Mouse (Mus musculus): ENCODE results near the gene Gm49721.
"Not testable (repeated sequence)": the region's sequence is repeated elsewhere in the genome, so short reads cannot be mapped to it uniquely, and the experiment has no call there.

The Gm49721 gene

GRCm38 (mm10) chr17:7075519-7075918, 96.8 kb downstream of the Gm49721 start:
- not testable (repeated sequence) for DNase-seq (ENCODE audit: low spot score in 2 of 2)

DNA sequence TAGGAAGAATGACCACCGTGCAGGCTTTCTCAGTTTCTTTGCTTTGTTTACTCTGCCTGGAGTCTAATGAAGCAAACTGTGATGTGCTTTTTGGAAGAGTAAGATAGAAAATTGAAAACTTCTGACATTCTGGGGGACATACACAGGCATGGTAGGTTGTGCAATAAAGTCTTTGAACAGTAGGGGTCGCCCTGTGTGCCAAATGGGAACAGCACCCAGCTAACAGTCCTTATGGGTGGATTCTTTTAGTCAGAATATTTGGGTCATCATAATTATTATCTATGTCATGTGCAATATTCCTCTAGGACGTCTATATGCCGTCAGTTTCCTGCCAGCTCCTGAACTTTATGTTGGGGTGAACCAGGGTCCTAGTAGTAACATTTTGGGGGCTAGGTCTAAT, 100.9 kb downstream of the Gm49721 start:
- peak; percentile 55 to 77 for DNase-seq (ENCODE audit: low spot score in 2 of 2)

DNA sequence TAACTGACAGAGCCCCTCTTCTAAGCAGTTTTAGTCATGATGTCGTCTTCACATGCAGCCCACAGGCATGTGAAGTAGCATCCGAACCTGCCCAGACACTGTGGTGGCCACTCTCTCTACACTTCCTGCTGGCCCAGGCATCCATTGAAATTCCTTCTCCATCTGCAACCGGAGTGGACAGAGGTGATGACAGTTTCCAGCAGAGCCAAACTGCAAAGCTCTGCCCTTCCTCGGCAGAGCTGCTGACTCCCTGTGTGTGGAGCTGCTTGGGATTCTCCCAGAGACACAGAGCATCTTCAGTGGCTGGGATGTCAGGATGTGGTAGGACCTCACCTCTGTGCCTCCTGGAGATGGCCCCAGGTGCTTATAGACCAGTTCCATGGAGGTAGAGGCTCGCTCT, 105.8 kb downstream of the Gm49721 start:
- not testable (repeated sequence) for DNase-seq (ENCODE audit: low spot score in 2 of 2)

DNA sequence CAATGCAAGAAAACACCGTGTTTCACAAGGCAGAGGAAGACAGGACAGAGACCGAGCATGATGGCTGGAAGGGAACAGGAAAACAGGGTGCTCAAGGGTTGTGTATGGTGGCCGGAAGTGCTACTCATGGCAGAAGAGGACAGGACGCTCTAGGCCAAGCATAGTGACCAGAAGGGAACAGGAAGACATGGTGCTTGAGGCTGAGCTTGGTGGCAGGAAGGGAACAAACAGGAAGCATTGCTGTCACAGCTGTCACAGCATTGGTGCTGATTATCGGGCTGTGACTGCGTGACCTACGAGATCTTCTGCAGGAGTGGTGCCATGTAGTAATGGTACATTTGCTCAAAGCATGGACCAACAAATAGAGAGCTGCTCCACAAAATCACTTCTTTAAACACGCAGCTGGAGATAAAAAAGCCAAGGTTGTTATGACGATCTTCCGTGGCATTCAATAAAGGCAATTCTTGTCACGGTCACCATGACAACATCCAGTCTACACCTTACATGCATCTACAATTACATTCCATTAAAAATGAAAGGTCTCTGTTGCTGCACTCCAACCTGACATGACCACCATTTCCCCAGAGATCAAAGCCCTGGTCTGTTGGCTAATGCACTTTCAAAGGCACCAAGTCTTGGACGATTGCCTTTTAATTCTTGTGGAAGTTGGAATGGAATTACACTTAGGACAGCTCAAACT, 106.9 kb downstream of the Gm49721 start:
- DNase-seq (ENCODE audit: low spot score in 2 of 2) = not testable (repeated sequence)

DNA sequence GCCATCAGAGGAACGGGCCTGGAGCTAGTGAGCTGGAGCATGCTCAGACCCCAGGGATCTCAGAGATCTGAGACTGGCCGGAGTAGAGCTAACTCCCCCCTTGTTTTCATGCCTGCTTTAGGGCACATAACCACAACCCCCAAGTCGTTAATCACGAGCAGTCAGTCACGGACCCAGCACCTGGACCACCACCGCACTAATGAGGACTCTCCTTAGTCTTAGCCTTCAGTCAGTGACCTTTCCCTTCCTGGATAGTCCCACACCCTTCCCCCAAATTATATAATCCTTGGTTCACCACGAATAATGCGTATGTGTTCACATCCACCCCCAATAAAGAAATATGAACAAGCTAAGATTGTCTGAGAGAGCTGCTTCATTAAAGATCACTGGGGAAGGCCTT, 108.1 kb downstream of the Gm49721 start:
- not testable (repeated sequence) for DNase-seq (ENCODE audit: low spot score in 2 of 2)

All from thymus, postnatal 10 days (tissue).